Mouse (Mus musculus): Measurements from ENCODE around the gene Map2. TPM values are rescaled to one million over a fixed set of nuclear protein-coding genes. Genes with fewer than 3 reads are reported as not detected.
A peak's percentile ranks its signal among the peaks of the same experiment; 100 is the strongest.

Map2 gene
- polyA plus RNA-seq, 1 experiment from 2014 or later: 194 TPM

GRCm38 (mm10) chr1:66223331-66223730 is 48.3 kb downstream of the Map2 start:
- Histone ChIP-seq H3K9ac (ENCODE audit: low read length) (no peak overlapping the region), H3K9me3 (ENCODE audit: control insufficient read depth, low read length) (no peaks in the 10 kb centered on the region), H3K27ac (ENCODE audit: low read depth, low read length) (no peak overlapping the region), H3K4me2 (no peak overlapping the region), H3K4me1 (ENCODE audit: control insufficient read depth, insufficient read depth, low read length) (no peaks in the 10 kb centered on the region), H3K36me3 (ENCODE audit: control insufficient read depth, insufficient read depth, low read length) (no peaks in the 10 kb centered on the region), H3K27me3 (ENCODE audit: control insufficient read depth, insufficient read depth, low read length) (no peaks in the 10 kb centered on the region), H3K4me3 (ENCODE audit: low read depth, low read length) (no peak overlapping the region)
- ATAC-seq (ENCODE audit: low FRiP score) (no peak), DNase-seq (ENCODE audit: low spot score, missing footprints) (peak; percentile 6)
- 35% methylated on average over 1 of the region's 1 CpGs for WGBS

- Histone ChIP-seq H3K36me3 (ENCODE audit: control insufficient read depth, insufficient read depth, low read length) (no peaks in the 10 kb centered on the region), H3K9me3 (ENCODE audit: control insufficient read depth, low read length) (no peaks in the 10 kb centered on the region), H3K9ac (ENCODE audit: low read length) (no peak overlapping the region), H3K4me1 (ENCODE audit: control insufficient read depth, insufficient read depth, low read length) (no peaks in the 10 kb centered on the region), H3K4me3 (ENCODE audit: low read depth, low read length) (no peak overlapping the region), H3K4me2 (no peak overlapping the region), H3K27me3 (ENCODE audit: control insufficient read depth, insufficient read depth, low read length) (no peaks in the 10 kb centered on the region), H3K27ac (ENCODE audit: low read depth, low read length) (no peak overlapping the region)
- ATAC-seq (ENCODE audit: low FRiP score) (no peak), DNase-seq (ENCODE audit: low spot score, missing footprints) (no peak)
- 74% methylated on average over 7 of the region's 7 CpGs for WGBS
Observed at GRCm38 (mm10) chr1:66226372-66227368, 51.6 kb downstream of the Map2 start.

- no peak for DNase-seq (ENCODE audit: low spot score, missing footprints)
- H3K4me1 ChIP-seq (ENCODE audit: control insufficient read depth, insufficient read depth, low read length): no peaks in the 10 kb centered on the region
- no peak overlapping the region for H3K9ac ChIP-seq (ENCODE audit: low read length)
- no peaks in the 10 kb centered on the region for H3K36me3 ChIP-seq (ENCODE audit: control insufficient read depth, insufficient read depth, low read length)
- ATAC-seq (ENCODE audit: low FRiP score): no peak
- H3K4me2 ChIP-seq: no peak overlapping the region
- 87% methylated on average over 3 of the region's 3 CpGs for WGBS
- H3K27ac ChIP-seq (ENCODE audit: low read depth, low read length): no peak overlapping the region
- no peaks in the 10 kb centered on the region for H3K27me3 ChIP-seq (ENCODE audit: control insufficient read depth, insufficient read depth, low read length)
- no peak overlapping the region for H3K4me3 ChIP-seq (ENCODE audit: low read depth, low read length)
- H3K9me3 ChIP-seq (ENCODE audit: control insufficient read depth, low read length): no peaks in the 10 kb centered on the region
Observed at GRCm38 (mm10) chr1:66228205-66228604, 53.1 kb downstream of the Map2 start.

- H3K27ac ChIP-seq (ENCODE audit: low read depth, low read length): no peak overlapping the region
- H3K9ac ChIP-seq (ENCODE audit: low read length): no peak overlapping the region
- no peaks in the 10 kb centered on the region for H3K36me3 ChIP-seq (ENCODE audit: control insufficient read depth, insufficient read depth, low read length)
- no peak overlapping the region for H3K4me3 ChIP-seq (ENCODE audit: low read depth, low read length)
- H3K27me3 ChIP-seq (ENCODE audit: control insufficient read depth, insufficient read depth, low read length): no peaks in the 10 kb centered on the region
- ATAC-seq (ENCODE audit: low FRiP score) (no peak), DNase-seq (ENCODE audit: low spot score, missing footprints) (no peak)
- H3K4me1 ChIP-seq (ENCODE audit: control insufficient read depth, insufficient read depth, low read length): no peaks in the 10 kb centered on the region
- no peak overlapping the region for H3K4me2 ChIP-seq
- 94% methylated on average over 3 of the region's 3 CpGs for WGBS
- no peaks in the 10 kb centered on the region for H3K9me3 ChIP-seq (ENCODE audit: control insufficient read depth, low read length)
Observed at GRCm38 (mm10) chr1:66230345-66230744, 55.3 kb downstream of the Map2 start.

- no peak overlapping the region for H3K4me2 ChIP-seq
- H3K27ac ChIP-seq (ENCODE audit: low read depth, low read length): no peak overlapping the region
- no peaks in the 10 kb centered on the region for H3K36me3 ChIP-seq (ENCODE audit: control insufficient read depth, insufficient read depth, low read length)
- no peak overlapping the region for H3K9ac ChIP-seq (ENCODE audit: low read length)
- no peaks in the 10 kb centered on the region for H3K27me3 ChIP-seq (ENCODE audit: control insufficient read depth, insufficient read depth, low read length)
- no peaks in the 10 kb centered on the region for H3K4me1 ChIP-seq (ENCODE audit: control insufficient read depth, insufficient read depth, low read length)
- no peaks in the 10 kb centered on the region for H3K9me3 ChIP-seq (ENCODE audit: control insufficient read depth, low read length)
- WGBS: 92% methylated on average over 4 of the region's 4 CpGs
- H3K4me3 ChIP-seq (ENCODE audit: low read depth, low read length): no peak overlapping the region
- DNase-seq (ENCODE audit: low spot score, missing footprints) (no peak), ATAC-seq (ENCODE audit: low FRiP score) (no peak)
Observed at GRCm38 (mm10) chr1:66231963-66232362, 56.9 kb downstream of the Map2 start.

- Histone ChIP-seq H3K9me3 (ENCODE audit: control insufficient read depth, low read length) (no peaks in the 10 kb centered on the region), H3K9ac (ENCODE audit: low read length) (no peak overlapping the region), H3K27me3 (ENCODE audit: control insufficient read depth, insufficient read depth, low read length) (no peaks in the 10 kb centered on the region), H3K4me2 (no peak overlapping the region), H3K36me3 (ENCODE audit: control insufficient read depth, insufficient read depth, low read length) (no peaks in the 10 kb centered on the region), H3K27ac (ENCODE audit: low read depth, low read length) (no peak overlapping the region), H3K4me3 (ENCODE audit: low read depth, low read length) (no peak overlapping the region), H3K4me1 (ENCODE audit: control insufficient read depth, insufficient read depth, low read length) (peaks cover 3% of the 10 kb centered on the region)
- ATAC-seq (ENCODE audit: low FRiP score) (no peak), DNase-seq (ENCODE audit: low spot score, missing footprints) (no peak)
- 68% methylated on average over 1 of the region's 1 CpGs for WGBS
Observed at GRCm38 (mm10) chr1:66244910-66245309, 69.8 kb downstream of the Map2 start.

GRCm38 (mm10) chr1:66251649-66252332 is 76.7 kb downstream of the Map2 start:
- Histone ChIP-seq H3K4me3 (ENCODE audit: low read depth, low read length) (no peak overlapping the region), H3K9ac (ENCODE audit: low read length) (no peak overlapping the region), H3K9me3 (ENCODE audit: control insufficient read depth, low read length) (no peaks in the 10 kb centered on the region), H3K4me2 (no peak overlapping the region), H3K4me1 (ENCODE audit: control insufficient read depth, insufficient read depth, low read length) (peaks cover 3% of the 10 kb centered on the region), H3K36me3 (ENCODE audit: control insufficient read depth, insufficient read depth, low read length) (no peaks in the 10 kb centered on the region), H3K27ac (ENCODE audit: low read depth, low read length) (no peak overlapping the region), H3K27me3 (ENCODE audit: control insufficient read depth, insufficient read depth, low read length) (no peaks in the 10 kb centered on the region)
- 58% methylated on average over 4 of the region's 4 CpGs for WGBS
- DNase-seq (ENCODE audit: low spot score, missing footprints) (no peak), ATAC-seq (ENCODE audit: low FRiP score) (peak; percentile 50; the same call in 1 of the 2 replicates)

- DNase-seq (ENCODE audit: low spot score, missing footprints): no peak
Observed at GRCm38 (mm10) chr1:66252333-66252724, 77.3 kb downstream of the Map2 start.

GRCm38 (mm10) chr1:66263220-66263619 is 88.1 kb downstream of the Map2 start:
- Histone ChIP-seq H3K9ac (ENCODE audit: low read length) (no peak overlapping the region), H3K27me3 (ENCODE audit: control insufficient read depth, insufficient read depth, low read length) (no peaks in the 10 kb centered on the region), H3K36me3 (ENCODE audit: control insufficient read depth, insufficient read depth, low read length) (no peaks in the 10 kb centered on the region), H3K27ac (ENCODE audit: low read depth, low read length) (no peak overlapping the region), H3K4me1 (ENCODE audit: control insufficient read depth, insufficient read depth, low read length) (no peaks in the 10 kb centered on the region), H3K4me3 (ENCODE audit: low read depth, low read length) (no peak overlapping the region), H3K9me3 (ENCODE audit: control insufficient read depth, low read length) (no peaks in the 10 kb centered on the region), H3K4me2 (no peak overlapping the region)
- DNase-seq (ENCODE audit: low spot score, missing footprints) (no peak), ATAC-seq (ENCODE audit: low FRiP score) (no peak)
- 83% methylated on average over 3 of the region's 3 CpGs for WGBS

More at GRCm38 (mm10) chr1:66252333-66252724, 77.3 kb downstream of the Map2 start:
- WGBS: 78% methylated on average over 8 of the region's 8 CpGs
- H3K36me3 ChIP-seq (ENCODE audit: control insufficient read depth, insufficient read depth, low read length): no peaks in the 10 kb centered on the region
- H3K4me3 ChIP-seq (ENCODE audit: low read depth, low read length): no peak overlapping the region
- no peaks in the 10 kb centered on the region for H3K27me3 ChIP-seq (ENCODE audit: control insufficient read depth, insufficient read depth, low read length)
- H3K4me1 ChIP-seq (ENCODE audit: control insufficient read depth, insufficient read depth, low read length): no peaks in the 10 kb centered on the region; the same call in 1 of the 2 replicates
- H3K9ac ChIP-seq (ENCODE audit: low read length): no peak overlapping the region
- ATAC-seq (ENCODE audit: low FRiP score): no peak
- no peaks in the 10 kb centered on the region for H3K9me3 ChIP-seq (ENCODE audit: control insufficient read depth, low read length)
- H3K27ac ChIP-seq (ENCODE audit: low read depth, low read length): no peak overlapping the region
- H3K4me2 ChIP-seq: no peak overlapping the region
